8 mouse cellular contexts compared by ENCODE assay signal in genomic region chr5:92331635-92332338, GRCm38 (mm10). TPM values are rescaled to one million over a fixed set of nuclear protein-coding genes. Genes with fewer than 3 reads are reported as not detected.
A peak's percentile ranks its signal among the peaks of the same experiment; 100 is the strongest.
DNase-seq lines count a peak whose midpoint lies in the region; ATAC-seq and TF ChIP-seq lines count a peak whose summit lies in the region.

TSS of gene Art3 (plus strand) at chr5:92331827.

- peak; percentile 93 for DNase-seq in heart, adult 11 months
- DNase-seq in heart, adult 9 months (ENCODE audit: low spot score in 2 of 2) = no peak
- DNase-seq in urinary bladder, adult 2 months (ENCODE audit: low spot score) = no peak
- no peak for DNase-seq in urinary bladder, postnatal 14 days (ENCODE audit: low spot score)
- DNase-seq in heart, postnatal 25 days (ENCODE audit: low spot score) = no peak
- no peak for DNase-seq in stomach, postnatal 0 days (ENCODE audit: low spot score)
- no peak for DNase-seq in urinary bladder, adult 18-20 months (ENCODE audit: low spot score in 2 of 2)
- no peak for DNase-seq in testis, postnatal 10 days (ENCODE audit: low spot score)

- 77% methylated on average over 17 of the region's 17 CpGs for WGBS in stomach, postnatal 0 days

- H3K27ac ChIP-seq in stomach, postnatal 0 days (replicated peaks) = peak within 1 kb of the TSS; percentile 78

- no peaks in the 10 kb centered on the region for H3K9me3 ChIP-seq in stomach, postnatal 0 days (ENCODE audit: control insufficient read depth, low read length)

- peak within 1 kb of the TSS; percentile 1 for H3K4me3 ChIP-seq in stomach, postnatal 0 days (ENCODE audit: low read depth, low read length)

- no peaks in the 10 kb centered on the region for H3K27me3 ChIP-seq in stomach, postnatal 0 days (ENCODE audit: control insufficient read depth, insufficient read depth, low read length)

- H3K9ac ChIP-seq in stomach, postnatal 0 days (ENCODE audit: low read length) = peak within 1 kb of the TSS; percentile 24

- TF ChIP-seq CTCF in stomach, postnatal 0 days (IDR thresholded peaks at IDR 0.05; ENCODE audit: low read depth) = no peak

- no peaks in the 10 kb centered on the region for H3K4me1 ChIP-seq in stomach, postnatal 0 days (replicated peaks; ENCODE audit: control insufficient read depth, insufficient read depth)

- intact Hi-C loops in heart, postnatal 25 days (cut with DNase I) = no loop called here

- ATAC-seq in stomach, postnatal 0 days (ENCODE audit: low FRiP score, low TSS enrichment) = no peak

- peak within 1 kb of the TSS; percentile 26 for H3K4me2 ChIP-seq in stomach, postnatal 0 days (replicated peaks; ENCODE audit: low read depth)

- no peaks in the 10 kb centered on the region for H3K36me3 ChIP-seq in stomach, postnatal 0 days (ENCODE audit: control insufficient read depth, insufficient read depth, low read length)

- no peak for TF ChIP-seq EP300 in stomach, postnatal 0 days (optimal IDR thresholded peaks at IDR 0.05)

RNA-seq across cellular contexts. Expression of gene Art3, which starts in this region (rescaled TPM):
- 839 and 925 TPM in 2 replicates for polyA plus RNA-seq in urinary bladder, adult 2 months (2012; rRNA removed)
- total RNA-seq in heart, postnatal 25 days (2021) = 100 to 1,000 TPM; 689 to 788 TPM
- 11.9 and 13.5 TPM in 2 replicates for polyA plus RNA-seq in stomach, postnatal 0 days (2015; fragmentation: Nextera tagmentation; extraction: Ambion mirVana)

Comparison
In these comparisons a context has a peak if more than half of its experiments do, and no peak if none do; other contexts are left out.
1. RNA of gene Art3 (polyA plus RNA-seq): 839 to 925 TPM in urinary bladder, adult 2 months; 11.9 to 13.5 TPM in stomach, postnatal 0 days; every median in the first group is over 10 times any median in the second.